Mouse (Mus musculus): ENCODE data around the gene Mrgpra2a. TPM values are rescaled to one million over a fixed set of nuclear protein-coding genes. Genes with fewer than 3 reads are reported as not detected.

Gene Mrgpra2a
- 0.40 TPM for polyA plus RNA-seq (2015; fragmentation: Illumina TruSeq; extraction: RNeasy Lipid Tissue Mini Kit (QIAGEN cat#74804); ENCODE audit: insufficient read depth, low replicate concordance)

GRCm38 (mm10) chr7:47452015-47452414 is at the start of gene Mrgpra2a:
Gene Mrgpra2a, minus strand, starts transcription at chr7:47452139.

Other genes with a start within 250 kb of the Mrgpra2a start
- not detected for gene Mrgpra6, start 247.2 kb downstream of the Mrgpra2a start, polyA plus RNA-seq (2015; fragmentation: Illumina TruSeq; extraction: RNeasy Lipid Tissue Mini Kit (QIAGEN cat#74804); ENCODE audit: insufficient read depth, low replicate concordance)
- not detected for gene Mrgpra9, start 199.3 kb downstream of the Mrgpra2a start, polyA plus RNA-seq (2015; fragmentation: Illumina TruSeq; extraction: RNeasy Lipid Tissue Mini Kit (QIAGEN cat#74804); ENCODE audit: insufficient read depth, low replicate concordance)
- gene Mrgpra1, start 97.9 kb downstream of the Mrgpra2a start, polyA plus RNA-seq (2015; fragmentation: Illumina TruSeq; extraction: RNeasy Lipid Tissue Mini Kit (QIAGEN cat#74804); ENCODE audit: insufficient read depth, low replicate concordance) = not detected
- gene Mrgpra2b, start 76.7 kb upstream of the Mrgpra2a start, polyA plus RNA-seq (2015; fragmentation: Illumina TruSeq; extraction: RNeasy Lipid Tissue Mini Kit (QIAGEN cat#74804); ENCODE audit: insufficient read depth, low replicate concordance) = 1.3 TPM
- gene Mrgpra3, start 149.2 kb upstream of the Mrgpra2a start, polyA plus RNA-seq (2015; fragmentation: Illumina TruSeq; extraction: RNeasy Lipid Tissue Mini Kit (QIAGEN cat#74804); ENCODE audit: insufficient read depth, low replicate concordance) = not detected